Mouse (Mus musculus) MEL (cell line): ENCODE results near the gene Zyg11b. TPM values are rescaled to one million over a fixed set of nuclear protein-coding genes. Genes with fewer than 3 reads are reported as not detected.
A peak's percentile ranks its signal among the peaks of the same experiment; 100 is the strongest.

ENCODE experiments used
- DNase-seq: peaks from one replicate; pipeline ENCODE4 v3.0.0; 2011; ENCODE audit warnings: low read depth, low spot score
- H3K27ac ChIP-seq: 2 replicates; pipeline ENCODE4 v1.5.1; 2012; ENCODE audit warnings: low read depth, mild to moderate bottlenecking, control low read depth, low read length, moderate library complexity; ENCODE audit not compliant: control insufficient read depth
- H3K27me3 ChIP-seq, 2 experiments: fragments of 150-350 bp in 1 of 2; sonication (generic) in 1 of 2; 2 replicates each; pipeline ENCODE4 v1.6.1; 2012; ENCODE audit warnings: low read length in 2 of 2, mild to moderate bottlenecking in 2 of 2, improper control_type of control experiment in 1 of 2, moderate library complexity in 1 of 2; ENCODE audit not compliant: insufficient read depth in 2 of 2, control insufficient read depth in 1 of 2
- H3K36me3 ChIP-seq, 2 experiments: 2 replicates each; pipeline ENCODE4 v1.6.1; 2012 to 2014; ENCODE audit warnings: low read length in 2 of 2, improper control_type of control experiment in 1 of 2, inconsistent platforms in 1 of 2, mild to moderate bottlenecking in 1 of 2; ENCODE audit not compliant: insufficient read depth in 2 of 2, control insufficient read depth in 1 of 2
- H3K4me1 ChIP-seq, 2 experiments: fragments of 150-350 bp in 1 of 2; sonication (generic) in 1 of 2; 2 replicates each; pipeline ENCODE4 v1.6.1; 2012; ENCODE audit warnings: low read length in 2 of 2, improper control_type of control experiment in 1 of 2, mild to moderate bottlenecking in 1 of 2; ENCODE audit not compliant: insufficient read depth in 2 of 2, control insufficient read depth in 1 of 2
- H3K4me3 ChIP-seq, 2 experiments: fragments of 150-350 bp in 1 of 2; sonication (generic) in 1 of 2; 2 replicates each; pipeline ENCODE4 v1.5.1; 2012; ENCODE audit warnings: low read depth in 2 of 2, low read length in 2 of 2, mild to moderate bottlenecking in 2 of 2, moderate library complexity in 2 of 2, control low read depth in 1 of 2, improper control_type of control experiment in 1 of 2; ENCODE audit not compliant: control insufficient read depth in 1 of 2, insufficient read depth in 1 of 2
- H3K79me2 ChIP-seq: 2 replicates; pipeline ENCODE4 v1.6.1; 2012; ENCODE audit warnings: mild to moderate bottlenecking, low read length, moderate library complexity; ENCODE audit not compliant: control insufficient read depth, poor library complexity, insufficient read depth
- H3K9ac ChIP-seq: 2 replicates; pipeline ENCODE4 v1.6.1; 2012; ENCODE audit warnings: low read depth, mild to moderate bottlenecking, control low read depth, low read length, moderate library complexity; ENCODE audit not compliant: control insufficient read depth, poor library complexity, severe bottlenecking
- H3K9me3 ChIP-seq: fragments of 150-350 bp; sonication (generic); replicated peaks from 2 replicates; pipeline ENCODE4 v1.6.1; 2012; ENCODE audit warnings: mild to moderate bottlenecking, low read length, improper control_type of control experiment, moderate library complexity; ENCODE audit not compliant: insufficient read depth
- CTCF ChIP-seq, 3 experiments: IDR thresholded peaks in 2 of 3; conservative IDR thresholded peaks in 1 of 3; 2 replicates each; pipeline ENCODE4 v1.5.1; 2011 to 2012; ENCODE audit warnings: low read length in 3 of 3, low read depth in 2 of 3, mild to moderate bottlenecking in 2 of 3, improper control_type of control experiment in 1 of 3, inconsistent platforms in 1 of 3, mixed read lengths in 1 of 3, moderate library complexity in 1 of 3; ENCODE audit not compliant: control insufficient read depth in 1 of 3, insufficient read depth in 1 of 3, poor library complexity in 1 of 3, severe bottlenecking in 1 of 3
- ELF1 ChIP-seq: IDR thresholded peaks from 2 replicates; pipeline ENCODE4 v1.6.1; 2014; ENCODE audit warnings: low read depth, mild to moderate bottlenecking, inconsistent platforms, low read length, improper control_type of control experiment, moderate library complexity
- HCFC1 ChIP-seq: IDR thresholded peaks from 2 replicates; pipeline ENCODE4 v1.6.1; 2012; ENCODE audit warnings: low read depth, mild to moderate bottlenecking, inconsistent platforms, low read length, improper control_type of control experiment, moderate library complexity
- KAT2A ChIP-seq: conservative IDR thresholded peaks from 2 replicates; pipeline ENCODE4 v1.6.1; 2012; ENCODE audit warnings: low read depth, low read length, improper control_type of control experiment, inconsistent platforms
- MAX ChIP-seq: IDR thresholded peaks from 2 replicates; pipeline ENCODE4 v1.6.1; 2011; ENCODE audit warnings: low read length, improper control_type of control experiment
- MEF2A ChIP-seq: IDR thresholded peaks from 2 replicates; pipeline ENCODE4 v1.6.1; 2014; ENCODE audit warnings: low read depth, mild to moderate bottlenecking, inconsistent platforms, low read length, improper control_type of control experiment; ENCODE audit not compliant: poor library complexity, insufficient replicate concordance, severe bottlenecking; ENCODE audit errors: extremely low read depth
- MYC ChIP-seq: IDR thresholded peaks from 2 replicates; pipeline ENCODE4 v1.6.1; 2011; ENCODE audit warnings: low read depth, mild to moderate bottlenecking, low read length, improper control_type of control experiment, moderate library complexity
- NELFE ChIP-seq: IDR thresholded peaks from 2 replicates; pipeline ENCODE4 v1.6.1; 2011; ENCODE audit warnings: low read depth, low read length, improper control_type of control experiment
- POLR2A ChIP-seq, 2 experiments: IDR thresholded peaks; 2 replicates each; pipeline ENCODE4 v1.6.1; 2011 to 2012; ENCODE audit warnings: low read length in 2 of 2, mild to moderate bottlenecking in 2 of 2, control low read depth in 1 of 2, improper control_type of control experiment in 1 of 2, low read depth in 1 of 2, moderate library complexity in 1 of 2; ENCODE audit not compliant: control insufficient read depth in 1 of 2, insufficient read depth in 1 of 2, poor library complexity in 1 of 2
- POLR2AphosphoS2 ChIP-seq: IDR thresholded peaks from 2 replicates; pipeline ENCODE4 v1.6.1; 2011; ENCODE audit warnings: low read length, improper control_type of control experiment
- POLR2AphosphoS5 ChIP-seq: IDR thresholded peaks from 2 replicates; pipeline ENCODE4 v1.6.1; 2012; ENCODE audit warnings: low read depth, borderline replicate concordance, mild to moderate bottlenecking, inconsistent platforms, low read length, moderate library complexity, mixed read lengths
- RCOR1 ChIP-seq: IDR thresholded peaks from 2 replicates; pipeline ENCODE4 v1.6.1; 2012; ENCODE audit warnings: low read depth, mild to moderate bottlenecking, inconsistent platforms, low read length, improper control_type of control experiment
- TAL1 ChIP-seq: IDR thresholded peaks from 2 replicates; pipeline ENCODE4 v1.6.1; 2012; ENCODE audit warnings: mild to moderate bottlenecking, inconsistent platforms, low read length, moderate library complexity, mixed read lengths
- TCF12 ChIP-seq: IDR thresholded peaks from 2 replicates; pipeline ENCODE4 v1.6.1; 2014; ENCODE audit warnings: low read depth, mild to moderate bottlenecking, inconsistent platforms, low read length, improper control_type of control experiment, moderate library complexity
- USF2 ChIP-seq, 2 experiments: IDR thresholded peaks; 2 replicates each; pipeline ENCODE4 v1.6.1; 2011 to 2012; ENCODE audit warnings: improper control_type of control experiment in 2 of 2, low read length in 2 of 2, borderline replicate concordance in 1 of 2, inconsistent platforms in 1 of 2, low read depth in 1 of 2, mild to moderate bottlenecking in 1 of 2; ENCODE audit not compliant: insufficient read depth in 1 of 2
- polyA plus RNA-seq, 2 experiments: library from polyadenylated mRNA; stranded (reverse) in 1 of 2; unstranded in 1 of 2; fragments of >175 nt in 1 of 2; fragments of >200 nt in 1 of 2; gene quantifications; 2 replicates each; pipeline versions ENCODE4 v1.2.1 to v1.2.4; 2012; ENCODE audit warnings: low replicate concordance in 2 of 2, low read depth in 1 of 2; ENCODE audit not compliant: insufficient read length in 2 of 2, insufficient read depth in 1 of 2, missing spikeins in 1 of 2
- total RNA-seq: library from RNA; depleted of rRNA; stranded (reverse); fragments of 300-350 nt; gene quantifications from 2 replicates; pipeline ENCODE4 v1.2.3, GENCODE M21; 2012

The Zyg11b gene
- total and polyA plus RNA-seq, 3 experiments, result 7.7 to 9.2 TPM; not detected in 1

GRCm38 (mm10) chr4:108317656-108318605, 17.0 kb upstream of the Zyg11b start:
- no peak overlapping the region for H3K9ac ChIP-seq
- H3K4me1 ChIP-seq, result peaks cover 0 to 12% of the 10 kb centered on the region in 2 experiments; a peak in 2 of 4 replicates
- no peaks in the 10 kb centered on the region for H3K79me2 ChIP-seq
- H3K4me3 ChIP-seq, result no peak overlapping the region
- no peak overlapping the region for H3K27ac ChIP-seq
- H3K9me3 ChIP-seq, result no peaks in the 10 kb centered on the region
- H3K27me3 ChIP-seq, result no peaks in the 10 kb centered on the region
- H3K36me3 ChIP-seq, result no peaks in the 10 kb centered on the region; a peak in 1 of 4 replicates
- DNase-seq, result peak; percentile 25
- TF ChIP-seq TCF12, result no peak

DNA sequence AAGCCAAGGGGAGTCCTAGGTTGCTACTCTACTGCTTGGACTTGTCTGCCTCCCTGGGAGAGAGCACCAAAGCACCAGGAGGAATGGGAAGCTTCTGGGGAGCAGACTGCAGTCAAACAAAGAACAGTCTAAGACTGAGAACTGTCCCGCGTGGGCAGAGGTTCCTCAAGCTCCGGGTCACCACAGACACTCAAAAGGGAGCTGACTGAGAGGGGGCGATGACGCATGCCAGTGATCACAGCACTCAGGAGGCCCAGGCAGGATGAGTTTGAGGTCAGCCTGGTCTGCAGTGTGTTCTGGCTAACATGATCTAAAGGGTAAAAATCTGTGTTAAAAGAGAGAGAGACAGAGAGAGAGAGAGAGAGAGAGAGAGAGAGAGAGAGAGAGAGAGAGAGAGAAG, 13.1 kb upstream of the Zyg11b start:
- no peak for DNase-seq
- H3K36me3 ChIP-seq, result no peaks in the 10 kb centered on the region; a peak in 1 of 4 replicates
- H3K4me1 ChIP-seq, result peaks cover 0 to 10% of the 10 kb centered on the region in 2 experiments; a peak in 2 of 4 replicates
- H3K79me2 ChIP-seq, result no peaks in the 10 kb centered on the region
- no peaks in the 10 kb centered on the region for H3K27me3 ChIP-seq
- H3K9ac ChIP-seq, result no peak overlapping the region
- no peaks in the 10 kb centered on the region for H3K9me3 ChIP-seq
- H3K27ac ChIP-seq, result no peak overlapping the region
- H3K4me3 ChIP-seq, result no peak overlapping the region
- TF ChIP-seq ELF1 (no peak), POLR2AphosphoS5 (no peak), USF2 (IDR thresholded peaks at IDR 0.05; ENCODE audit: borderline replicate concordance in 1 of 2, insufficient read depth in 1 of 2, low read depth in 1 of 2, low read length in 2 of 2) (no peak), POLR2AphosphoS2 (no peak), RCOR1 (no peak), MYC (no peak), HCFC1 (no peak), MAX (no peak), MEF2A (no peak), TAL1 (no peak), CTCF (IDR thresholded peaks at IDR 0.05 in 2 of 3, conservative IDR thresholded peaks at IDR 0.05 in 1 of 3; ENCODE audit: control insufficient read depth in 1 of 3, insufficient read depth in 1 of 3, low read depth in 2 of 3, low read length in 3 of 3, poor library complexity in 1 of 3, severe bottlenecking in 1 of 3) (no peak), POLR2A (IDR thresholded peaks at IDR 0.05; ENCODE audit: control insufficient read depth in 1 of 2, insufficient read depth in 1 of 2, low read depth in 1 of 2, low read length in 2 of 2, poor library complexity in 1 of 2) (no peak), KAT2A (no peak), NELFE (no peak)
